Mouse (Mus musculus): Measurements from ENCODE around the gene Msl2.

GRCm38 (mm10) chr9:101069781-101070180 lies 4.1 kb upstream of the Msl2 start:
- no peak for TF ChIP-seq E2F4 (IDR thresholded peaks at IDR 0.05; ENCODE audit: insufficient read depth)
- no peak for TF ChIP-seq POLR2A (IDR thresholded peaks at IDR 0.05; ENCODE audit: insufficient read length, low read depth)
- no peak for TF ChIP-seq TCF12 (IDR thresholded peaks at IDR 0.05; ENCODE audit: insufficient read depth, poor library complexity, severe bottlenecking)
- TF ChIP-seq USF1 (IDR thresholded peaks at IDR 0.05; ENCODE audit: low read depth): no peak
- no peak for TF ChIP-seq REST (IDR thresholded peaks at IDR 0.05; ENCODE audit: insufficient read depth, insufficient read length)
- TF ChIP-seq MYOD1 (IDR thresholded peaks at IDR 0.05; ENCODE audit: control insufficient read depth in 1 of 3, insufficient read length in 2 of 3, low read depth in 2 of 3): no peak

Data from myocyte (in vitro differentiated cells).